Mouse (Mus musculus): ENCODE data around the gene Phactr1. TPM values are rescaled to one million over a fixed set of nuclear protein-coding genes. Genes with fewer than 3 reads are reported as not detected.

Gene Phactr1
- polyA plus RNA-seq, 1 experiment from 2014 or later, result 12.6 TPM

- 87% methylated on average over 5 of the region's 5 CpGs for WGBS
- DNase-seq (ENCODE audit: low spot score), result no peak
- Histone ChIP-seq H3K4me1 (ENCODE audit: control insufficient read depth, insufficient read depth, low read length) (no peaks in the 10 kb centered on the region), H3K27me3 (ENCODE audit: control insufficient read depth, insufficient read depth, low read length) (no peaks in the 10 kb centered on the region), H3K9ac (replicated peaks; ENCODE audit: low read length) (no peak overlapping the region), H3K4me2 (ENCODE audit: low read depth, low read length) (no peak overlapping the region), H3K9me3 (replicated peaks; ENCODE audit: control insufficient read depth, low read length) (no peaks in the 10 kb centered on the region), H3K36me3 (replicated peaks; ENCODE audit: control insufficient read depth, insufficient read depth, low read depth, low read length) (no peaks in the 10 kb centered on the region), H3K27ac (replicated peaks; ENCODE audit: low read depth, low read length) (no peak overlapping the region), H3K4me3 (ENCODE audit: low read depth, low read length) (no peak overlapping the region)
- no peak for ATAC-seq (replicated peaks; ENCODE audit: insufficient number of reproducible peaks, low FRiP score, low TSS enrichment, low read depth)
Observed at GRCm38 (mm10) chr13:42989481-42989880, 309.1 kb downstream of the Phactr1 start.

GRCm38 (mm10) chr13:42990051-42990450 lies 309.6 kb downstream of the Phactr1 start:
- Histone ChIP-seq H3K9ac (replicated peaks; ENCODE audit: low read length) (no peak overlapping the region), H3K4me1 (ENCODE audit: control insufficient read depth, insufficient read depth, low read length) (no peaks in the 10 kb centered on the region), H3K9me3 (replicated peaks; ENCODE audit: control insufficient read depth, low read length) (no peaks in the 10 kb centered on the region), H3K27ac (replicated peaks; ENCODE audit: low read depth, low read length) (no peak overlapping the region), H3K4me3 (ENCODE audit: low read depth, low read length) (no peak overlapping the region), H3K4me2 (ENCODE audit: low read depth, low read length) (no peak overlapping the region), H3K36me3 (replicated peaks; ENCODE audit: control insufficient read depth, insufficient read depth, low read depth, low read length) (no peaks in the 10 kb centered on the region), H3K27me3 (ENCODE audit: control insufficient read depth, insufficient read depth, low read length) (no peaks in the 10 kb centered on the region)
- no peak for DNase-seq (ENCODE audit: low spot score)
- WGBS, result 82% methylated on average over 3 of the region's 3 CpGs
- no peak for ATAC-seq (replicated peaks; ENCODE audit: insufficient number of reproducible peaks, low FRiP score, low TSS enrichment, low read depth)

GRCm38 (mm10) chr13:42990493-42991111 lies 310.2 kb downstream of the Phactr1 start:
- no peak for DNase-seq (ENCODE audit: low spot score)
- H3K27ac ChIP-seq (replicated peaks; ENCODE audit: low read depth, low read length), result no peak overlapping the region
- no peaks in the 10 kb centered on the region for H3K36me3 ChIP-seq (replicated peaks; ENCODE audit: control insufficient read depth, insufficient read depth, low read depth, low read length)
- no peaks in the 10 kb centered on the region for H3K27me3 ChIP-seq (ENCODE audit: control insufficient read depth, insufficient read depth, low read length)
- no peak overlapping the region for H3K4me3 ChIP-seq (ENCODE audit: low read depth, low read length)
- no peaks in the 10 kb centered on the region for H3K9me3 ChIP-seq (replicated peaks; ENCODE audit: control insufficient read depth, low read length)
- H3K4me1 ChIP-seq (ENCODE audit: control insufficient read depth, insufficient read depth, low read length), result no peaks in the 10 kb centered on the region
- 83% methylated on average over 2 of the region's 2 CpGs for WGBS
- H3K9ac ChIP-seq (replicated peaks; ENCODE audit: low read length), result no peak overlapping the region
- no peak for ATAC-seq (replicated peaks; ENCODE audit: insufficient number of reproducible peaks, low FRiP score, low TSS enrichment, low read depth)
- no peak overlapping the region for H3K4me2 ChIP-seq (ENCODE audit: low read depth, low read length)

- H3K27ac ChIP-seq (replicated peaks; ENCODE audit: low read depth, low read length), result no peak overlapping the region
- H3K27me3 ChIP-seq (ENCODE audit: control insufficient read depth, insufficient read depth, low read length), result no peaks in the 10 kb centered on the region
- ATAC-seq (replicated peaks; ENCODE audit: insufficient number of reproducible peaks, low FRiP score, low TSS enrichment, low read depth), result no peak
- no peak for DNase-seq (ENCODE audit: low spot score)
- H3K9me3 ChIP-seq (replicated peaks; ENCODE audit: control insufficient read depth, low read length), result no peaks in the 10 kb centered on the region
- WGBS, result 65% methylated on average over 3 of the region's 3 CpGs
- H3K9ac ChIP-seq (replicated peaks; ENCODE audit: low read length), result no peak overlapping the region
- H3K36me3 ChIP-seq (replicated peaks; ENCODE audit: control insufficient read depth, insufficient read depth, low read depth, low read length), result no peaks in the 10 kb centered on the region
- no peak overlapping the region for H3K4me2 ChIP-seq (ENCODE audit: low read depth, low read length)
- no peaks in the 10 kb centered on the region for H3K4me1 ChIP-seq (ENCODE audit: control insufficient read depth, insufficient read depth, low read length)
- H3K4me3 ChIP-seq (ENCODE audit: low read depth, low read length), result no peak overlapping the region
Observed at GRCm38 (mm10) chr13:42991164-42991563, 310.7 kb downstream of the Phactr1 start.

GRCm38 (mm10) chr13:42992306-42992705 lies 311.9 kb downstream of the Phactr1 start:
- Histone ChIP-seq H3K9me3 (replicated peaks; ENCODE audit: control insufficient read depth, low read length) (no peaks in the 10 kb centered on the region), H3K27ac (replicated peaks; ENCODE audit: low read depth, low read length) (no peak overlapping the region), H3K36me3 (replicated peaks; ENCODE audit: control insufficient read depth, insufficient read depth, low read depth, low read length) (no peaks in the 10 kb centered on the region), H3K4me1 (ENCODE audit: control insufficient read depth, insufficient read depth, low read length) (no peaks in the 10 kb centered on the region), H3K4me2 (ENCODE audit: low read depth, low read length) (no peak overlapping the region), H3K9ac (replicated peaks; ENCODE audit: low read length) (no peak overlapping the region), H3K4me3 (ENCODE audit: low read depth, low read length) (no peak overlapping the region), H3K27me3 (ENCODE audit: control insufficient read depth, insufficient read depth, low read length) (no peaks in the 10 kb centered on the region)
- 46% methylated on average over 4 of the region's 4 CpGs for whole genome bisulfite sequencing
- ATAC-seq (replicated peaks; ENCODE audit: insufficient number of reproducible peaks, low FRiP score, low TSS enrichment, low read depth), result no peak
- DNase-seq (ENCODE audit: low spot score), result peak; percentile 7

DNA sequence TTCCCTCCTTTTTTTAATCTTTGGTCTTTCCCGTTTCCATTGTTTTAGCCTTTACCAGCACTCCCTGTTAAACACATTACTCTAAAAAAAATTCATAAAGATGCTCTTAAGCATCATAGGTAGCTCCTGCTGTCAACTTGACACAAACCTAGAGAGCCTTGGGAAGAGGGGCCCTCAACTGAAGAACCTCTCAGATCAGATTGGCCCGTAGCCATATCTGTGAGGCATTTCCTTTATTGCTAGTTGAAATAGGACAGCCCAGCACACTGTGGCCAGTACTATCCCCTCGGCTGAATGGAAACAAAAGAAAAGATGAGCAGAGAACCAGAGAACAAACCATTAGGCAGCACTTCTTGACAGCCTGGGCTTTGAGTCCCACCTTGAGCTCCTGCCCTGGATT lies 313.9 kb downstream of the Phactr1 start:
- ATAC-seq (replicated peaks; ENCODE audit: insufficient number of reproducible peaks, low FRiP score, low TSS enrichment, low read depth), result no peak
- 88% methylated on average over 3 of the region's 3 CpGs for WGBS
- no peaks in the 10 kb centered on the region for H3K36me3 ChIP-seq (replicated peaks; ENCODE audit: control insufficient read depth, insufficient read depth, low read depth, low read length)
- no peak overlapping the region for H3K4me3 ChIP-seq (ENCODE audit: low read depth, low read length)
- DNase-seq (ENCODE audit: low spot score), result no peak
- no peak overlapping the region for H3K27ac ChIP-seq (replicated peaks; ENCODE audit: low read depth, low read length)
- no peaks in the 10 kb centered on the region for H3K27me3 ChIP-seq (ENCODE audit: control insufficient read depth, insufficient read depth, low read length)
- no peaks in the 10 kb centered on the region for H3K9me3 ChIP-seq (replicated peaks; ENCODE audit: control insufficient read depth, low read length)
- H3K4me1 ChIP-seq (ENCODE audit: control insufficient read depth, insufficient read depth, low read length), result no peaks in the 10 kb centered on the region
- no peak overlapping the region for H3K4me2 ChIP-seq (ENCODE audit: low read depth, low read length)
- H3K9ac ChIP-seq (replicated peaks; ENCODE audit: low read length), result no peak overlapping the region

GRCm38 (mm10) chr13:42996188-42996587 lies 315.8 kb downstream of the Phactr1 start:
- Histone ChIP-seq H3K4me1 (ENCODE audit: control insufficient read depth, insufficient read depth, low read length) (no peaks in the 10 kb centered on the region), H3K36me3 (replicated peaks; ENCODE audit: control insufficient read depth, insufficient read depth, low read depth, low read length) (no peaks in the 10 kb centered on the region), H3K27me3 (ENCODE audit: control insufficient read depth, insufficient read depth, low read length) (no peaks in the 10 kb centered on the region), H3K9me3 (replicated peaks; ENCODE audit: control insufficient read depth, low read length) (no peaks in the 10 kb centered on the region), H3K4me3 (ENCODE audit: low read depth, low read length) (no peak overlapping the region), H3K27ac (replicated peaks; ENCODE audit: low read depth, low read length) (no peak overlapping the region), H3K4me2 (ENCODE audit: low read depth, low read length) (no peak overlapping the region), H3K9ac (replicated peaks; ENCODE audit: low read length) (no peak overlapping the region)
- ATAC-seq (replicated peaks; ENCODE audit: insufficient number of reproducible peaks, low FRiP score, low TSS enrichment, low read depth), result no peak
- WGBS, result 76% methylated on average over 4 of the region's 4 CpGs
- no peak for DNase-seq (ENCODE audit: low spot score)

DNA sequence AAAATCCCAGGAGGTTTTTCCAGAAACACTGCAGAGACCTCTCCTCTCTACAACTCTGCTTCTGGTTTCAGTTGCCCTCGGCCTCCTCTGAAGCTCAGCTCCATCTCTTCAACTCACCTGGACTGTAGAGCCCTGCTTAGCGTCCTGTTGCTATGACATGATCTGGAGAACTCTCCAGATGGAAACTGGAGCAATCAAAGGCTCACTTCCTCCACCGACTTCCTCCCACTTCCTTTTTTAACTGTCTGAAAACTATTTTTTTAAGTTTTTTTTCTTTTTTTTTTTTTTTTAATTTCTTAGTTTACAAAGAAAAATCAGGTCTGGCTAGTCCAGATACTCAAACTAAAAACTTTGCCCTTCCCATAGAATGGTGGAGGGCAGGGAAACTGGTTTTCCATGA lies 318.9 kb downstream of the Phactr1 start:
- ATAC-seq (replicated peaks; ENCODE audit: insufficient number of reproducible peaks, low FRiP score, low TSS enrichment, low read depth), result no peak
- Histone ChIP-seq H3K9me3 (replicated peaks; ENCODE audit: control insufficient read depth, low read length) (no peaks in the 10 kb centered on the region), H3K27ac (replicated peaks; ENCODE audit: low read depth, low read length) (no peak overlapping the region), H3K4me3 (ENCODE audit: low read depth, low read length) (no peak overlapping the region), H3K9ac (replicated peaks; ENCODE audit: low read length) (no peak overlapping the region), H3K4me1 (ENCODE audit: control insufficient read depth, insufficient read depth, low read length) (no peaks in the 10 kb centered on the region), H3K27me3 (ENCODE audit: control insufficient read depth, insufficient read depth, low read length) (no peaks in the 10 kb centered on the region), H3K4me2 (ENCODE audit: low read depth, low read length) (no peak overlapping the region), H3K36me3 (replicated peaks; ENCODE audit: control insufficient read depth, insufficient read depth, low read depth, low read length) (no peaks in the 10 kb centered on the region)
- no peak for DNase-seq (ENCODE audit: low spot score)
- WGBS, result 73% methylated on average over 3 of the region's 3 CpGs

All from embryonic facial prominence, embryonic 11.5 days (tissue).